Mouse (Mus musculus): ENCODE measurements around the gene Fgfr2. TPM values are rescaled to one million over a fixed set of nuclear protein-coding genes. Genes with fewer than 3 reads are reported as not detected.

Fgfr2 gene
- polyA plus RNA-seq, 1 experiment = 3.0 TPM

DNA sequence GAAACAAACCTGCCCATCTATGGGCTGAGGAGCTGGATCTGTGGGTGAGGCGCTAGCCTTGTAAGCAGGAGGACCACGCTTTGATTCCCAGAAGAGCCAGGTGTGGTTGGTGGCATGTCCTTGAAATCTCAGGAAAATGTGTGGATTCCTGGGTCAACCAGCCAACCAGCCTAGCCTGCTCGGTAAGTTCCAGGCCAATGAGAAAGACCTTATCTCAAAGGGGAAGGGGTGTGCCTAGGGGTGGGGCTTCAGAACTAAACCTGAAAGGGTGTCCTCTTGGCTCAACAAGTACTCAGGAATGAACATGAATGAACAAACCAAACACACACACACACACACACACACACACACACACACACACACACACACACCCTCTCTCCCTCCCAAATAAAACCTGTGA is 81.4 kb downstream of the Fgfr2 start:
- TF ChIP-seq CTCF (IDR thresholded peaks at IDR 0.05; ENCODE audit: control insufficient read depth, insufficient read depth, insufficient replicate concordance, low read depth, low read length) = no peak
- TF ChIP-seq POLR2A (IDR thresholded peaks at IDR 0.05; ENCODE audit: control insufficient read depth, low read depth, low read length) = no peak
- H3K4me1 ChIP-seq (ENCODE audit: control insufficient read depth, insufficient read depth, low read length) = peaks cover 12% of the 10 kb centered on the region
- no peak overlapping the region for H3K27ac ChIP-seq (ENCODE audit: control insufficient read depth, insufficient read depth, low read depth, low read length)
- no peaks in the 10 kb centered on the region; the same call in 1 of the 2 replicates for H3K36me3 ChIP-seq (ENCODE audit: control insufficient read depth, insufficient read depth, low read length)
- H3K4me3 ChIP-seq (ENCODE audit: control insufficient read depth, low read depth, low read length) = no peak overlapping the region
- no peaks in the 10 kb centered on the region for H3K27me3 ChIP-seq (ENCODE audit: control insufficient read depth, insufficient read depth, low read length)

DNA sequence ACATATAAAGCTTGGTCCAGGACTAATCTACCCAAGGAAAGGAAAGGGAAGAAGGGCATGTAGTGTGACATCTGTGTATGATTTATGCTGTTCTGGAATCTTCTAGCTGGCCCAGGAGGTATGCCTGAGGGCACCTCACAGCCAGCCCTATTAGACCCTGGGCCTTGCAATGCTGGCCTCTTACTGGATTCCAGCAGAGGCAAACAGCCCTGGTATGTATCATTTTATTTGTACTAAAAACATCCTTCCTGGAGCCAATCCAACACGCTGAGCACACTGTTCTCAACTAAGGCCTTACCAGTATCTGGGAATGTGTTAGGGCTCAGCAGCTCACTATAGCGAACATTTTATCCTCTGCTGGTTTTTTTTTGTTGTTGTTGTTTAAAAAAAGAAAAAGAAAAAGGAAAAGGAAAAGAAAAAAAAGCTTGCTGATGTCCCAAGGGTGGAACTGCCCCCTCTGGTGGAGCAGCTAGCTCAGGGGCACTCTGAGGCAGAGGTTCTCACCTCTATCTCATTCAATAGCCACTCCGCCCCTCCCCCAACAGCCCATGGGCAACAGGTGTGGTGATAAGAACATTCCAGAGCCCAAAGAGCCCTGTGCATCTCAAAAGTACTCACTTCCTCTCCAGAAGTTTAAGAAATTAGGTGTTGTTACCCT is 82.3 kb downstream of the Fgfr2 start:
- H3K36me3 ChIP-seq (ENCODE audit: control insufficient read depth, insufficient read depth, low read length) = no peaks in the 10 kb centered on the region; the same call in 1 of the 2 replicates
- TF ChIP-seq CTCF (IDR thresholded peaks at IDR 0.05; ENCODE audit: control insufficient read depth, insufficient read depth, insufficient replicate concordance, low read depth, low read length) (no peak), POLR2A (IDR thresholded peaks at IDR 0.05; ENCODE audit: control insufficient read depth, low read depth, low read length) (no peak)
- H3K27ac ChIP-seq (ENCODE audit: control insufficient read depth, insufficient read depth, low read depth, low read length) = no peak overlapping the region
- no peak overlapping the region for H3K4me3 ChIP-seq (ENCODE audit: control insufficient read depth, low read depth, low read length)
- H3K4me1 ChIP-seq (ENCODE audit: control insufficient read depth, insufficient read depth, low read length) = peaks cover 7% of the 10 kb centered on the region
- no peaks in the 10 kb centered on the region for H3K27me3 ChIP-seq (ENCODE audit: control insufficient read depth, insufficient read depth, low read length)

DNA sequence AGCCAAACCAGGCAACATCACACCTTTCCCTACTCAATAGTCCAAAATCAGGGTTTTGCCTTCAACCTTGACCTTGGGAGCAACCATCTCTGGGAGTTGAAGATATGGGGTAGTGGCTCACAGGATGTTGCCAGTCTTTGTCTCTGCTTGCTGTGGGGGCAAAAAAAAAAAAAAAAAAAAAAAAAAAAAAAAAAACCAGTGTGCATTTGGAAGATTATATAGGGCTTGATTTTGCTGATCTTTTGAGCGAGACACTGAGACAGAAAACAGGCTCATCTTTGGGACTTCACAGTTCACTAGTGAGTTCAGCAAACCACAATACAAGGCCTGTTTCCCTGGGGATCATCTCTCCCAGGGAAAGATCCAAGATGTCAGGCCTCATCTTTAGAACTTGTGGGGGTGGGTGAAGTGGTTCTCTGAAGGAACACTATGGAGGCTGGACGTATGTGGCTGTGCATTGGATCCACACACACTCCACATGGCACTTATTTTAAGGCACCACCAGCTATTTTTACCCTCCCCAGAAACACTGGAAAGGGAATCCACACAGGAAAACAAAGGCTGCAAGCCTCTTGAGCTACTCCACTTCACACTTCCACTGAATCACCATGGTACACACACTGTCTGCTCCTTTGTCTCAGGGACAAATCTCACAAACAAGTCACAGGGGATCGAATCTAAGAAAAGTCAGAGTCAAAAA is 83.4 kb downstream of the Fgfr2 start:
- Histone ChIP-seq H3K4me1 (ENCODE audit: control insufficient read depth, insufficient read depth, low read length) (peaks cover 7% of the 10 kb centered on the region), H3K27me3 (ENCODE audit: control insufficient read depth, insufficient read depth, low read length) (no peaks in the 10 kb centered on the region), H3K4me3 (ENCODE audit: control insufficient read depth, low read depth, low read length) (no peak overlapping the region), H3K27ac (ENCODE audit: control insufficient read depth, insufficient read depth, low read depth, low read length) (no peak overlapping the region), H3K36me3 (ENCODE audit: control insufficient read depth, insufficient read depth, low read length) (no peaks in the 10 kb centered on the region; the same call in 1 of the 2 replicates)
- no peak for TF ChIP-seq POLR2A (IDR thresholded peaks at IDR 0.05; ENCODE audit: control insufficient read depth, low read depth, low read length)
- no peak for TF ChIP-seq CTCF (IDR thresholded peaks at IDR 0.05; ENCODE audit: control insufficient read depth, insufficient read depth, insufficient replicate concordance, low read depth, low read length)

- H3K27me3 ChIP-seq (ENCODE audit: control insufficient read depth, insufficient read depth, low read length) = no peaks in the 10 kb centered on the region
- H3K4me1 ChIP-seq (ENCODE audit: control insufficient read depth, insufficient read depth, low read length) = peaks cover 7% of the 10 kb centered on the region
- TF ChIP-seq CTCF (IDR thresholded peaks at IDR 0.05; ENCODE audit: control insufficient read depth, insufficient read depth, insufficient replicate concordance, low read depth, low read length) = no peak
- TF ChIP-seq POLR2A (IDR thresholded peaks at IDR 0.05; ENCODE audit: control insufficient read depth, low read depth, low read length) = no peak
- no peak overlapping the region for H3K4me3 ChIP-seq (ENCODE audit: control insufficient read depth, low read depth, low read length)
- no peak overlapping the region for H3K27ac ChIP-seq (ENCODE audit: control insufficient read depth, insufficient read depth, low read depth, low read length)
- no peaks in the 10 kb centered on the region for H3K36me3 ChIP-seq (ENCODE audit: control insufficient read depth, insufficient read depth, low read length)
These were observed 85.5 kb downstream of the Fgfr2 start for GRCm38 (mm10) chr7:133037618-133038017.

DNA sequence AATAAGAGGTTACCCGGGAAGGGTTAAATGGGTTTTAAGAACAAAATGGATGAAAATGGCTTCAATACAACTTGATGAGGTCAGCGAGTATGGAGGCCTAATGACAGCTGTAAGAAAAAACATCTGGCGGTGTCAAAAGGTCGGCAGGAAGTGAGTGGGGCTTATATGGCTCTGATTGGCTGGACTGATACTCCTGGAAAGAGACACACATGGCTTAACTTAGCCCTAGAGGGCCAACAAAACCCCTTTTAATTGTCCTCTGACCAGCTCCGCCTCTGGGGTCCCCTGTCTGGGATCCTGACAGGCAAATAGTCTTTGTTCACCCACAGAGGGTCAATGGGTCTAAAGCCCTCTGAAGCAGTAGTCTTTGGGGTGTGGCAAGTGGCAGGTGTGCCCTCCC is 85.9 kb downstream of the Fgfr2 start:
- no peak overlapping the region for H3K27ac ChIP-seq (ENCODE audit: control insufficient read depth, insufficient read depth, low read depth, low read length)
- TF ChIP-seq CTCF (IDR thresholded peaks at IDR 0.05; ENCODE audit: control insufficient read depth, insufficient read depth, insufficient replicate concordance, low read depth, low read length) (no peak), POLR2A (IDR thresholded peaks at IDR 0.05; ENCODE audit: control insufficient read depth, low read depth, low read length) (no peak)
- no peaks in the 10 kb centered on the region for H3K36me3 ChIP-seq (ENCODE audit: control insufficient read depth, insufficient read depth, low read length)
- H3K4me1 ChIP-seq (ENCODE audit: control insufficient read depth, insufficient read depth, low read length) = peaks cover 7% of the 10 kb centered on the region
- H3K4me3 ChIP-seq (ENCODE audit: control insufficient read depth, low read depth, low read length) = no peak overlapping the region
- H3K27me3 ChIP-seq (ENCODE audit: control insufficient read depth, insufficient read depth, low read length) = no peaks in the 10 kb centered on the region

- H3K27me3 ChIP-seq (ENCODE audit: control insufficient read depth, insufficient read depth, low read length) = no peaks in the 10 kb centered on the region
- H3K36me3 ChIP-seq (ENCODE audit: control insufficient read depth, insufficient read depth, low read length) = no peaks in the 10 kb centered on the region
- no peak overlapping the region for H3K4me3 ChIP-seq (ENCODE audit: control insufficient read depth, low read depth, low read length)
- no peak for TF ChIP-seq POLR2A (IDR thresholded peaks at IDR 0.05; ENCODE audit: control insufficient read depth, low read depth, low read length)
- no peak for TF ChIP-seq CTCF (IDR thresholded peaks at IDR 0.05; ENCODE audit: control insufficient read depth, insufficient read depth, insufficient replicate concordance, low read depth, low read length)
- no peaks in the 10 kb centered on the region; the same call in 1 of the 2 replicates for H3K4me1 ChIP-seq (ENCODE audit: control insufficient read depth, insufficient read depth, low read length)
- H3K27ac ChIP-seq (ENCODE audit: control insufficient read depth, insufficient read depth, low read depth, low read length) = no peak overlapping the region
These were observed 87.2 kb downstream of the Fgfr2 start for GRCm38 (mm10) chr7:133035901-133036300.

DNA sequence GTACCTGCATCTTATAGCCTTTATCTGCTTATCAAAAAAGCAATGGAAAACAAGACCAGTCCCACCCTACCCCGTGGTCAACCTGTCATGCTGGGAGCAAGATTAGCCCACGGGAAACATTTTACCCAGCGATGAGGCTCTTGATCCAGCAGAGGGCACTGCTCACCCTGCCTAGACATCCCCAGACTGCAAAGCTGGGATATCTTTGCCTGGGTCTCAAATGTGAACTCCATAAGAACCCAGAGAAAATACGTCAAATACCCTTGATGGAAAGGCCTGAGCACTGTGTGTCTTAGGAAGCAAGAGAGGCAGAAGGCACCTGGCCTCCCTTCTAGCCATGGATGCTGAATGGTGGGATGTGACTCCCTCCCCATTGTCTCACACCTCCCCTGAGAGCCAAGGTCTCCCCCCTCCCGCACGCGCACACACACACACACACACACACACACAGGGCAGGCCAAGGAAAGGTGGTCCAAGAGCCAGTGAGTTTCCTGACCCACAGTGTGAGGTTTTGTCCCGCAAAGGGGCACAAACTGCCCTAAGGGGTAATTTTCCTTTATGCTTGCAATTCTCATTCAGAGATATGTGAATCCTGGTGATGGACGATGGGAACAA is 90.5 kb downstream of the Fgfr2 start:
- TF ChIP-seq POLR2A (IDR thresholded peaks at IDR 0.05; ENCODE audit: control insufficient read depth, low read depth, low read length) (no peak), CTCF (IDR thresholded peaks at IDR 0.05; ENCODE audit: control insufficient read depth, insufficient read depth, insufficient replicate concordance, low read depth, low read length) (peak; percentile 66; the same call in 1 of the 2 replicates)
- H3K4me1 ChIP-seq (ENCODE audit: control insufficient read depth, insufficient read depth, low read length) = no peaks in the 10 kb centered on the region; the same call in 1 of the 2 replicates
- H3K27ac ChIP-seq (ENCODE audit: control insufficient read depth, insufficient read depth, low read depth, low read length) = no peak overlapping the region

More for the DNA sequence above, 90.5 kb downstream of the Fgfr2 start:
- Histone ChIP-seq H3K36me3 (ENCODE audit: control insufficient read depth, insufficient read depth, low read length) (no peaks in the 10 kb centered on the region), H3K27me3 (ENCODE audit: control insufficient read depth, insufficient read depth, low read length) (no peaks in the 10 kb centered on the region), H3K4me3 (ENCODE audit: control insufficient read depth, low read depth, low read length) (no peak overlapping the region)
